Mouse (Mus musculus) heart, embryonic 14.5 days (tissue): ENCODE measurements at regions not wholly inside any gene's neighbourhood (a gene's known extent, or its start where the extent isn't known, plus 50 kb on each side); places are given as distances from the start of the nearest gene placed in this dataset.

Source experiments
- ATAC-seq: fragments of 200-750 bp; cut with Nextera tagmentation; 2 replicates; pipeline ENCODE4 v1.8.0; 2017; ENCODE audit warnings: low read depth, moderate TSS enrichment; ENCODE audit not compliant: insufficient number of reproducible peaks, insufficient read depth, low FRiP score
- H3K27ac ChIP-seq, 2 experiments: fragments of 200-500 bp in 1 of 2; fragments of 300-500 bp in 1 of 2; sonication (generic) in 1 of 2; replicated peaks in 1 of 2; 2 replicates each; pipeline ENCODE4 v1.5.1; 2012 to 2014; ENCODE audit warnings: low read depth in 2 of 2, low read length in 2 of 2, control low read depth in 1 of 2, mild to moderate bottlenecking in 1 of 2, mixed read lengths in 1 of 2; ENCODE audit not compliant: control insufficient read depth in 1 of 2, insufficient read depth in 1 of 2
- H3K27me3 ChIP-seq: fragments of 300-500 bp; sonication (generic); 2 replicates; pipeline ENCODE4 v1.6.1; 2014; ENCODE audit warnings: mild to moderate bottlenecking, low read length, control low read depth; ENCODE audit not compliant: control insufficient read depth, insufficient read depth
- H3K36me3 ChIP-seq: fragments of 300-500 bp; sonication (generic); 2 replicates; pipeline ENCODE4 v1.6.1; 2014; ENCODE audit warnings: mild to moderate bottlenecking, control low read depth, low read length, mixed read lengths; ENCODE audit not compliant: control insufficient read depth, insufficient read depth
- H3K4me1 ChIP-seq, 2 experiments: fragments of 200-500 bp in 1 of 2; fragments of 300-500 bp in 1 of 2; sonication (generic) in 1 of 2; 2 replicates each; pipeline ENCODE4 v1.6.1; 2012 to 2014; ENCODE audit warnings: low read length in 2 of 2, control low read depth in 1 of 2, mixed read lengths in 1 of 2; ENCODE audit not compliant: control insufficient read depth in 2 of 2, insufficient read depth in 2 of 2
- H3K4me2 ChIP-seq: fragments of 300-500 bp; sonication (generic); 2 replicates; pipeline ENCODE4 v1.6.1; 2014; ENCODE audit warnings: mild to moderate bottlenecking, low read length
- H3K4me3 ChIP-seq, 2 experiments: fragments of 200-500 bp in 1 of 2; fragments of 300-500 bp in 1 of 2; sonication (generic) in 1 of 2; 2 replicates each; pipeline ENCODE4 v1.5.1; 2012 to 2014; ENCODE audit warnings: low read length in 2 of 2, mild to moderate bottlenecking in 2 of 2, control low read depth in 1 of 2, low read depth in 1 of 2, moderate library complexity in 1 of 2; ENCODE audit not compliant: control insufficient read depth in 1 of 2, insufficient read depth in 1 of 2
- H3K9ac ChIP-seq: fragments of 300-500 bp; sonication (generic); 2 replicates; pipeline ENCODE4 v1.6.1; 2014; ENCODE audit warnings: mild to moderate bottlenecking, low read length
- H3K9me3 ChIP-seq: fragments of 300-500 bp; sonication (generic); 2 replicates; pipeline ENCODE4 v1.6.1; 2016; ENCODE audit warnings: low read length, control low read depth; ENCODE audit not compliant: control insufficient read depth
- WGBS: fragments of 180-500 bp; shearing (Covaris S2); extraction: QIAGEN DNeasy Blood & Tissue Kit; methylation state at CpG from one replicate; pipeline ENCODE4 v1.1.7; 2014; 5-methylcytosine and 5-hydroxymethylcytosine counted together

DNA sequence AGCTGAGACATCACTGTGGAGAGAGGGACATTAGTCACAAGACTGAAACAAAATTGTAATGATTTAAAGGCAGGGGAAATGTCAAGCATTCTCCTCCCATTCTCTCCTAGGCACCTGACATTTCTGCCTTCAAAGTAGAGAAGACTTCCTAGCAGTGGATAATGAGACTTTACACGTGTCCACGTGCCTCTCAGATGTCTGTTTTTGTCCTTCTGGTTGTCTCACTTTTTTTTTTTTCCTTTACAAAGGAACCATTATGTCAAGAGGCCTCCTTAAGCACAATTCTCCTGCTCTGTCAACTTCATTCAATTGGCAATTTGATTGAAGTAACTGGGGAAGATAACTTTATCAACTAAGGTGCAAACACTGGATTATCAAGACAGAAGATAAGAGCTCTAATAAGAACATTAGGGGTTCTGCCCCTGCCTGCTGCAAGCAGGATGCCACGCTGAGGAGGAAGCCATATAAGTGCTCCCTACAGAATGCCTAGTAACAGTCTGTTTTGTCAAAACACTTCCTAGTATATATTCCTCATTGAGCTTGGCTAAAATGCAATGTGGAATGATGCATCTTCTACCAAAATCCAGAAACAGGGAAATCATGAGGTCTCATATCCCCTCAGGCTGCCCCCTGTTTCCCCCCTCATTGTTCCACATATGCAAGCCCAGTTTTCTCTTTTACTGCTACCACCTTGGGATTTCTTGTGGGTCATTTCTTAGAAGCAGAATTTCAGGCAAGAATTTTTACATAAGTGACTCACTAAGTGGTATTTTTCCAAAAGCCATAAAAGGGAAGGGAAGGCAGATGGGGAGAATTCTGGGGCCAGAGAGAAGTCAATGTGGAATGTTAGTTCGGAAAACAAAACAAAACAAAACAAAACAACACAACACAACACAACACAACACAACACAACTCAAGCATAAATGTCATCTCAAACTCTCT lies 967.0 kb upstream of the Lrrc6 start:
- no peak overlapping the region for H3K9ac ChIP-seq
- ATAC-seq: no peak
- no peaks in the 10 kb centered on the region for H3K9me3 ChIP-seq
- H3K36me3 ChIP-seq: no peaks in the 10 kb centered on the region
- H3K27me3 ChIP-seq: no peaks in the 10 kb centered on the region
- no peak overlapping the region for H3K4me2 ChIP-seq
- WGBS: 41% methylated on average over 4 of the region's 4 CpGs
- no peak overlapping the region for H3K4me3 ChIP-seq
- no peak overlapping the region for H3K27ac ChIP-seq
- no peaks in the 10 kb centered on the region for H3K4me1 ChIP-seq

DNA sequence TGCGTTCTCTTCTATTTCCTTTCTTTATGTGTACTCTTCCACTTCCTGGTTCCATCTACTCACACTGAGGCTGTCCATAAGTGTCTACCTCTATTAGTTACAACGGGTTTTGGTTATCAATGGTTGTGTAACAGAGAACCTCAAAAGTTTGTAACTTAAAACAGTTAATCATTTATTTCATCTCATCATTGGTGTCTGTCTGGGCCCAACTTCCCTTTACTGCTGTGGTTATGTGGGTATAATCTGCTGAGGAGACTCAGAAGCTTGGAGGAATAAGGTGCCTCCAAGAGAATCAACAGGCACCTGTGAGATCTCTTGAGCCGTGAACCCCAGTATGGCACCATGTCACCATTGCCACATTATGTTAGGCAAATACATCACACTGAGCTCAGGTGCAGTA lies 962.2 kb upstream of the Lrrc6 start:
- H3K27me3 ChIP-seq: no peaks in the 10 kb centered on the region
- 86% methylated on average over 3 of the region's 3 CpGs for WGBS
- H3K36me3 ChIP-seq: no peaks in the 10 kb centered on the region
- no peak overlapping the region for H3K4me2 ChIP-seq
- H3K9me3 ChIP-seq: no peaks in the 10 kb centered on the region
- no peak overlapping the region for H3K27ac ChIP-seq
- H3K4me1 ChIP-seq: peaks cover 2 to 11% of the 10 kb centered on the region in 2 experiments; a peak in 1 of 4 replicates
- H3K4me3 ChIP-seq: no peak overlapping the region
- no peak for ATAC-seq
- H3K9ac ChIP-seq: no peak overlapping the region

DNA sequence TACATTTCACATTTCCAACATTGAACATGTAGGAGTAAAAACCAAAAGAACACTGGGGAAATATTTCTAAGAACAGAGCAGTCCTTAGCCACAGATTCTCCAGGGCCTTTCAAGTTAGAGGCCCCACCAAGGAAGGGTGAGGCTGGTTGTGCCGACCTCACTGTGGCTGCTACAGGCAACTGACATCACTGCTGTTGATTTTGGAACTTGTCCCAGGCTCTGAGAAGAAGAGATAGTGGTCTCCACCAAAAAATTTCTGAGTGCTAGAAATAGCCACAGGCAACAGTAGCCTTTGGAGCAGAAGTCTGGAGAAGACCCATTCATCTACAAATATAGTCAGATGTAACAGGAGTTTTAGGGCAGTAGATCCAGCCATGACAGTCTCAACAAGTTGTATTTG lies 959.7 kb upstream of the Lrrc6 start:
- H3K27me3 ChIP-seq: no peaks in the 10 kb centered on the region
- no peak overlapping the region for H3K9ac ChIP-seq
- H3K4me2 ChIP-seq: no peak overlapping the region
- 0% methylated on average over 1 of the region's 1 CpGs for WGBS
- no peak overlapping the region for H3K4me3 ChIP-seq
- peaks cover 2 to 11% of the 10 kb centered on the region in 2 experiments; a peak in 1 of 4 replicates for H3K4me1 ChIP-seq
- no peak overlapping the region for H3K27ac ChIP-seq
- ATAC-seq: no peak
- no peaks in the 10 kb centered on the region for H3K9me3 ChIP-seq
- no peaks in the 10 kb centered on the region for H3K36me3 ChIP-seq

DNA sequence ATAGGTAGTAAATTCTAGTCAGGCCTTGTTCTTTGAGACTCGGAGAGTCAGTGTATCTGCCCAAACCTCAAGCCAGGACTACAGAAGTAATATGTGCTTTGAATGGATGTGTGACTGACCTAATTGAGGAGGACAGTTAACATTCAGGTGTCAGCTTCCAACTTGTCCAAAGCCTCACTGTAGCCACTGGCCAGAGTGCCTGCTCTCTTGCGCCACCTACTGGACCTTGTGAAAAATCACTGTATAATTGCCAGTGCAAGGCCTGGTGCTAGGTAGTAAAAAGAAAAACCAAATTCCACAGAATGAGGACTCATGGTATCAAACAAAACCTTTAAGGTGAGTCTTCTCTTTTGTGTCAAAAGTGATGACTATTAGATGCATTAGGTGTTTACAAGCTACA lies 933.6 kb upstream of the Lrrc6 start:
- Histone ChIP-seq H3K4me1 (no peaks in the 10 kb centered on the region), H3K9ac (no peak overlapping the region), H3K36me3 (no peaks in the 10 kb centered on the region), H3K4me3 (no peak overlapping the region), H3K27me3 (no peaks in the 10 kb centered on the region), H3K4me2 (no peak overlapping the region), H3K27ac (no peak overlapping the region), H3K9me3 (no peaks in the 10 kb centered on the region)
- WGBS: 26% methylated on average over 2 of the region's 2 CpGs
- ATAC-seq: no peak

DNA sequence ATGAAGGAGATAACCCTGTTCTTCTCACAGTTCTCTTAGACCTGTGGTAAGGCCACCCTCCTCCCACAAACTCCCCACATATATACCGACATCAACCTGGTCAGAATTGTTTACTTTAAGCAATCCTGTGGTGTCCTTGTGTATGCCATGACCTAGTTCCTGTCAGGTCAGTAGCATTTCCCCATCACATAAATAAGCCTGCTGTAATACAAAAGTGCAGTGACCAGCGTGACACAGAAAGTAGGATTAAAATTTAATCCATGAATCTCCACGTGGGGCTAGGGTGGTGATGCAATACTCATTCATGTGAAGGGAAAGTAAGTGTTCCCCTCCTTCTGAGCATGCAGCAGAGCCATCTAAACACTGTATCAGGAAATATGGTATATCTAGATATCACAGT lies 923.2 kb upstream of the Lrrc6 start:
- no peak overlapping the region for H3K27ac ChIP-seq

DNA sequence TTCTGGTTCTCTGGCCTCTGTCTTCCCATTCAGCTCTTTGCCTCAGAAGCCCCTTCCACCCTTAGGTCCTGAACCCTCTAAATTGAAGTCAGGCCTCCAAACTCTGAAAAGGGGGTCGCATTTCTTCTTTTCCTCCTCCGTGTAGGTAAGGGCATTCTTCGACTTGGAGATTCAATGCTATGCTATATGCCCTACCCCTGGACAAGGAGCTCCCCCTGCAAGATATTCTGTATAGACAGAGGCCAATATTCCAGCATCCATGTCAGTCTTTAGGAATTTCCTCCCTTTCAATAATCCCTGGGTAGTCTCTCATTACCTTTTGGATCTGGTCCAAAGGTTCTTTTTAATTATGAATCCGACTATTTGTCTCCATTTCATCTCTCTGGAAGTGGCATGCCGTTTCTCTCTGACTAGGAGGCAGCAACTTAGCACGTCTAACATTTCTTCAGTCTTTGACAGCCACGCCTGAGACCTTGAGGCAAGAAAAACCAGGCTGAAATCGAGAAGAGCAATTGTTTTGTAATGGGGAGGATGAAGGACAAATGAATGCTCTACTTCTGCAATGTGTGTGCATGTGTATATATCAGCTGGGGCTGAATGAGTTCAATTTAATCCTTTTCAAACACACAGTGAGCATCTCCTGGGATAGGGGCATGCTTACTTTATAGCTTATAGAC lies 921.7 kb upstream of the Lrrc6 start:
- 75% methylated on average over 8 of the region's 8 CpGs for WGBS

More for the DNA sequence above, 923.2 kb upstream of the Lrrc6 start:
- Histone ChIP-seq H3K27me3 (no peaks in the 10 kb centered on the region), H3K4me3 (no peak overlapping the region), H3K36me3 (no peaks in the 10 kb centered on the region), H3K9me3 (no peaks in the 10 kb centered on the region), H3K4me1 (peaks cover 0 to 4% of the 10 kb centered on the region in 2 experiments; a peak in 2 of 4 replicates), H3K9ac (no peak overlapping the region), H3K4me2 (no peak overlapping the region)
- ATAC-seq: no peak
- 70% methylated on average over 3 of the region's 3 CpGs for WGBS

DNA sequence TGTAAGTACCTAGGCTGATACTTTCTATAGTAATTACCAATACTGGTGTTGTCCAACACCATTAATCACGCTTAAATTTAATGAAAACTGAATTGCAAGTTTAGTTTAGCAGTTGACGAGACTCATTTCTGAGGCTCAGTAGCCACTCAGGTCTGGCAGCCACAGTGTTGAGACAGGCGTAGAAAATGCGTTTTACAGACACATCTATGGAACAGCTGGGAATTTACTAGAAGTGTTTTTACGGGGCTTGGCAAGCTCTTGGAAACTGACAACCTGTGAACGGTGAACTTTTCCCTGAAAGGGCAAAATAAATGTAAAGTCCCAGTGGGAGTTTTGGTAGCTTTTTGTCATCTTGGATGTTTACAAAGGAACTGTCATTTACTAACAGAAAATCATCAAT lies 920.1 kb upstream of the Lrrc6 start:
- Histone ChIP-seq H3K36me3 (no peaks in the 10 kb centered on the region), H3K4me1 (peaks cover 0 to 4% of the 10 kb centered on the region in 2 experiments; a peak in 2 of 4 replicates), H3K4me3 (no peak overlapping the region), H3K27ac (no peak overlapping the region), H3K4me2 (no peak overlapping the region), H3K27me3 (no peaks in the 10 kb centered on the region), H3K9me3 (no peaks in the 10 kb centered on the region), H3K9ac (no peak overlapping the region)
- no peak for ATAC-seq
- WGBS: 67% methylated on average over 6 of the region's 6 CpGs

More for the DNA sequence above, 921.7 kb upstream of the Lrrc6 start:
- Histone ChIP-seq H3K4me2 (no peak overlapping the region), H3K27me3 (no peaks in the 10 kb centered on the region), H3K9ac (no peak overlapping the region), H3K4me3 (no peak overlapping the region), H3K27ac (no peak overlapping the region), H3K9me3 (no peaks in the 10 kb centered on the region), H3K36me3 (no peaks in the 10 kb centered on the region), H3K4me1 (peaks cover 0 to 4% of the 10 kb centered on the region in 2 experiments; a peak in 2 of 4 replicates)
- no peak for ATAC-seq
